Mouse (Mus musculus): Measurements from ENCODE around the gene Etl4.

Etl4 gene

GRCm38 (mm10) chr2:20443671-20444440 lies 534.3 kb downstream of the Etl4 start:
- no peak for DNase-seq (ENCODE audit: low spot score)

GRCm38 (mm10) chr2:20445156-20446155 lies 535.9 kb downstream of the Etl4 start:
- DNase-seq (ENCODE audit: low spot score): peak; percentile 10

GRCm38 (mm10) chr2:20446180-20446579 lies 536.6 kb downstream of the Etl4 start:
- no peak for DNase-seq (ENCODE audit: low spot score)

- no peak for DNase-seq (ENCODE audit: low spot score)
Observed at GRCm38 (mm10) chr2:20450945-20451344, 541.4 kb downstream of the Etl4 start.

- no peak for DNase-seq (ENCODE audit: low spot score)
Observed at GRCm38 (mm10) chr2:20453506-20454206, 544.1 kb downstream of the Etl4 start.

GRCm38 (mm10) chr2:20479199-20479598 lies 569.6 kb downstream of the Etl4 start:
- no peak for DNase-seq (ENCODE audit: low spot score)

GRCm38 (mm10) chr2:20486137-20486788 lies 576.7 kb downstream of the Etl4 start:
- DNase-seq (ENCODE audit: low spot score): no peak

- DNase-seq (ENCODE audit: low spot score): no peak
Observed at GRCm38 (mm10) chr2:20489090-20489489, 579.5 kb downstream of the Etl4 start.

GRCm38 (mm10) chr2:20492125-20492524 lies 582.5 kb downstream of the Etl4 start:
- DNase-seq (ENCODE audit: low spot score): no peak

- no peak for DNase-seq (ENCODE audit: low spot score)
Observed at GRCm38 (mm10) chr2:20493806-20494205, 584.2 kb downstream of the Etl4 start.

- DNase-seq (ENCODE audit: low spot score): peak; percentile 22
Observed at GRCm38 (mm10) chr2:20494666-20495065, 585.1 kb downstream of the Etl4 start.

GRCm38 (mm10) chr2:20496219-20496800 lies 586.7 kb downstream of the Etl4 start:
- no peak for DNase-seq (ENCODE audit: low spot score)

- no peak for DNase-seq (ENCODE audit: low spot score)
Observed at GRCm38 (mm10) chr2:20507832-20508723, 598.5 kb downstream of the Etl4 start.

- DNase-seq (ENCODE audit: low spot score): no peak
Observed at GRCm38 (mm10) chr2:20508724-20509052, 599.1 kb downstream of the Etl4 start.

GRCm38 (mm10) chr2:20510061-20510460 lies 600.5 kb downstream of the Etl4 start:
- no peak for DNase-seq (ENCODE audit: low spot score)

- no peak for DNase-seq (ENCODE audit: low spot score)
Observed at GRCm38 (mm10) chr2:20516270-20516865, 606.8 kb downstream of the Etl4 start.

- DNase-seq (ENCODE audit: low spot score): no peak
Observed at GRCm38 (mm10) chr2:20517853-20518252, 608.3 kb downstream of the Etl4 start.

- no peak for DNase-seq (ENCODE audit: low spot score)
Observed at GRCm38 (mm10) chr2:20518506-20518905, 608.9 kb downstream of the Etl4 start.

GRCm38 (mm10) chr2:20519447-20520098 lies 610.0 kb downstream of the Etl4 start:
- peak; percentile 66 for DNase-seq (ENCODE audit: low spot score)

All from ovary, postnatal 36 days (tissue).